In genomic region chr12:72461894-72462530, GRCm38 (mm10) we compare ENCODE assay signal across 8 mouse cellular contexts. TPM values are rescaled to one million over a fixed set of nuclear protein-coding genes. Genes with fewer than 3 reads are reported as not detected.
A peak's percentile ranks its signal among the peaks of the same experiment; 100 is the strongest.
DNase-seq lines count a peak whose midpoint lies in the region; ATAC-seq and TF ChIP-seq lines count a peak whose summit lies in the region.

No protein-coding gene starts in this region.

- no peaks in the 10 kb centered on the region for H3K36me3 ChIP-seq in embryonic facial prominence, embryonic 14.5 days (ENCODE audit: control insufficient read depth, insufficient read depth, low read length)
- no peaks in the 10 kb centered on the region for H3K36me3 ChIP-seq in hindbrain, embryonic 10.5 days

- 41% methylated on average over 5 of the region's 5 CpGs for WGBS in bone marrow, adult 2 months
- WGBS in embryonic facial prominence, embryonic 14.5 days, result 45% methylated on average over 5 of the region's 5 CpGs
- 47% methylated on average over 5 of the region's 5 CpGs for WGBS in hindbrain, embryonic 10.5 days

- no peaks in the 10 kb centered on the region for H3K9me3 ChIP-seq in embryonic facial prominence, embryonic 14.5 days (ENCODE audit: control insufficient read depth, low read length)
- H3K9me3 ChIP-seq in hindbrain, embryonic 10.5 days, result no peaks in the 10 kb centered on the region

- no peak overlapping the region for H3K4me2 ChIP-seq in embryonic facial prominence, embryonic 14.5 days (ENCODE audit: low read depth, low read length)

- peak; percentile 46; the same call in 1 of the 2 replicates for TF ChIP-seq CTCF in bone marrow, adult 2 months (IDR thresholded peaks at IDR 0.05; ENCODE audit: control insufficient read depth, insufficient read depth, low read length)

- DNase-seq in testis, postnatal 10 days (ENCODE audit: low spot score), result peak; percentile 78
- DNase-seq in testis, postnatal 14 days (ENCODE audit: low spot score), result no peak
- peak; percentile 86 for DNase-seq in embryonic facial prominence, embryonic 14.5 days (ENCODE audit: low spot score)
- peak; percentile 60 for DNase-seq in hindbrain, embryonic 10.5 days (ENCODE audit: low spot score)
- peak; percentile 36 to 67 for DNase-seq in left cerebral cortex, postnatal 25 days (ENCODE audit: low spot score in 2 of 2)
- DNase-seq in spleen, postnatal 4 days (ENCODE audit: low spot score in 2 of 2), result peak; percentile 20 to 76

- intact Hi-C loops in left cerebral cortex, postnatal 25 days (cut with DNase I), result loop anchor here (2.0 to 5.0 kb wide), 3 partner anchors 193 to 515 kb away; no protein-coding TSS in a partner anchor

- H3K4me1 ChIP-seq in bone marrow, adult 2 months (ENCODE audit: control insufficient read depth, insufficient read depth, low read length), result no peaks in the 10 kb centered on the region; the same call in 1 of the 2 replicates
- H3K4me1 ChIP-seq in embryonic facial prominence, embryonic 14.5 days (ENCODE audit: control insufficient read depth, insufficient read depth, low read length), result no peaks in the 10 kb centered on the region
- no peaks in the 10 kb centered on the region for H3K4me1 ChIP-seq in hindbrain, embryonic 10.5 days (replicated peaks)

- H3K27ac ChIP-seq in bone marrow, adult 2 months (ENCODE audit: control insufficient read depth, insufficient read depth, low read depth, low read length, poor library complexity), result no peak overlapping the region
- no peak overlapping the region for H3K27ac ChIP-seq in embryonic facial prominence, embryonic 14.5 days (replicated peaks; ENCODE audit: low read depth, low read length)
- no peak overlapping the region for H3K27ac ChIP-seq in hindbrain, embryonic 10.5 days

- TF ChIP-seq POLR2A in bone marrow, adult 2 months (IDR thresholded peaks at IDR 0.05; ENCODE audit: borderline replicate concordance, control insufficient read depth, low read depth, low read length), result no peak

- H3K27me3 ChIP-seq in embryonic facial prominence, embryonic 14.5 days (replicated peaks; ENCODE audit: control insufficient read depth, insufficient read depth, low read length), result no peaks in the 10 kb centered on the region
- no peaks in the 10 kb centered on the region for H3K27me3 ChIP-seq in hindbrain, embryonic 10.5 days (ENCODE audit: insufficient read depth, poor library complexity, severe bottlenecking)

- H3K9ac ChIP-seq in embryonic facial prominence, embryonic 14.5 days (ENCODE audit: low read depth, low read length), result no peak overlapping the region

- H3K4me3 ChIP-seq in bone marrow, adult 2 months (replicated peaks; ENCODE audit: control insufficient read depth, low read depth, low read length), result no peak overlapping the region
- no peak overlapping the region for H3K4me3 ChIP-seq in embryonic facial prominence, embryonic 14.5 days (ENCODE audit: low read depth, low read length)
- no peak overlapping the region for H3K4me3 ChIP-seq in hindbrain, embryonic 10.5 days

- 0 out of 2 replicates have a peak, but pooled peaks have one; percentile 53 for ATAC-seq in embryonic facial prominence, embryonic 14.5 days (ENCODE audit: low read depth)
- peak; percentile 73 for ATAC-seq in megakaryocyte-erythroid progenitor cell, adult 5-6 weeks (replicated peaks; ENCODE audit: low FRiP score, low TSS enrichment, poor library complexity, severe bottlenecking)

RNA-seq across cellular contexts. Expression of gene Lrrc9, which starts 20.3 kb away (rescaled TPM):
- not detected in 2 replicates for polyA plus RNA-seq in bone marrow, adult 2 months (2011; ENCODE audit: insufficient read depth, insufficient read length, low replicate concordance, missing spikeins)
- polyA plus RNA-seq in embryonic facial prominence, embryonic 14.5 days (2014; fragmentation: Nextera tagmentation; extraction: Ambion mirVana), result 0.26 and 0.62 TPM in 2 replicates
- 0.97 and 2.1 TPM in 2 replicates for polyA plus RNA-seq in hindbrain, embryonic 10.5 days (2016; fragmentation: Nextera tagmentation; extraction: Ambion mirVana)
- total RNA-seq in left cerebral cortex, postnatal 25 days (2021), result 1 to 10 TPM; 1.3 to 2.4 TPM
- 1.3 TPM in 1 of 2 replicates, not detected in the other for total RNA-seq in megakaryocyte-erythroid progenitor cell, adult 5-6 weeks (2014; fragmentation: Nextera tagmentation)
- total RNA-seq in megakaryocyte-erythroid progenitor cell, adult 5-6 weeks (2017), result not detected in 2 replicates

RNA-seq across cellular contexts. Expression of gene Rtn1, which starts 53.2 kb away (rescaled TPM):
- not detected in 2 replicates for polyA plus RNA-seq in bone marrow, adult 2 months (2011; ENCODE audit: insufficient read depth, insufficient read length, low replicate concordance, missing spikeins)
- 84.9 and 87.0 TPM in 2 replicates for polyA plus RNA-seq in embryonic facial prominence, embryonic 14.5 days (2014; fragmentation: Nextera tagmentation; extraction: Ambion mirVana)
- polyA plus RNA-seq in hindbrain, embryonic 10.5 days (2016; fragmentation: Nextera tagmentation; extraction: Ambion mirVana), result 162 and 390 TPM in 2 replicates
- 1,000 to 10,000 TPM; 1,464 to 1,529 TPM for total RNA-seq in left cerebral cortex, postnatal 25 days (2021)
- not detected in 2 replicates for total RNA-seq in megakaryocyte-erythroid progenitor cell, adult 5-6 weeks (2014; fragmentation: Nextera tagmentation)
- total RNA-seq in megakaryocyte-erythroid progenitor cell, adult 5-6 weeks (2017), result not detected in 2 replicates

Comparison
In these comparisons a context has a peak if more than half of its experiments do, and no peak if none do; other contexts are left out.
1. RNA of gene Rtn1, which starts 53.2 kb away (polyA plus RNA-seq): 162 to 390 TPM in hindbrain, embryonic 10.5 days and 84.9 to 87.0 TPM in embryonic facial prominence, embryonic 14.5 days; not detected in bone marrow, adult 2 months; every median in the first group is over 10 times any median in the second.